Mouse (Mus musculus): ENCODE measurements at regions not wholly inside any gene's neighbourhood (a gene's known extent, or its start where the extent isn't known, plus 50 kb on each side); places are given as distances from the start of the nearest gene placed in this dataset.
A peak's percentile ranks its signal among the peaks of the same experiment; 100 is the strongest.

DNA sequence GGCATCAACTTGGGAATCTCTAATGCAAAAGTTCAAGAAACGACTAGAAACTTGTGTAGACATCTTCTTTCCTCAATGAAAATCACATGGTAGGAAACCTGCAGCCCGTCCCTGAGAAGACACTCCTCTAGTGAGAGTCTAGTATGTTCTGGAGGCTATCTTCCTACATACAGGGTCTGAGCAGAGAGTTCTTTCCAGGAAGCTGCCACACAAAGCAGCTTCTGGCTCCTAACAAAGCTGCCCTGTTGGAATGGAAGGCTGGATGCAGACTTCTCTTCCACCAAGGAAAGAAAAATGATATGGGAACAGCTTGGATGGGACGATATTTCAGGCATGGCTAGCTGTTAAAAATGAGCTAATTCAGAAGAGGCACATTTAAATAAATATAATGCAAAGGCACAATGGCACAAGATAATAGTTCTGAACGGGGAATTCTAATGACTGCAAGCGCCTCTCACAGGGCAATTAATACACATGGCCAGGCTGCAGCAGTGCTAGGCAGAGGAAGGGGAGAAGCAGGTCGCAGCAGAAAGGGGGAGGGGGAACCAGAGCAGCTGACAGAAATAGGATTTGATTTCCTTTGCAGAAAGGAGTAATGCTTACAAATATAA, 391.4 kb upstream of the Plxna2 start:
- Histone ChIP-seq H3K27ac (ENCODE audit: low read length) (no peak overlapping the region), H3K4me2 (replicated peaks; ENCODE audit: low read depth, low read length) (no peak overlapping the region), H3K9ac (replicated peaks; ENCODE audit: low read depth, low read length) (no peak overlapping the region), H3K27me3 (ENCODE audit: control insufficient read depth, insufficient read depth, low read length) (no peaks in the 10 kb centered on the region), H3K36me3 (ENCODE audit: control insufficient read depth, insufficient read depth, low read length) (no peaks in the 10 kb centered on the region), H3K9me3 (ENCODE audit: control insufficient read depth, low read depth, low read length) (no peaks in the 10 kb centered on the region), H3K4me3 (ENCODE audit: low read depth, low read length) (no peak overlapping the region), H3K4me1 (ENCODE audit: control insufficient read depth, insufficient read depth, low read length) (peaks cover 9% of the 10 kb centered on the region)
- no peak for ATAC-seq (ENCODE audit: insufficient number of reproducible peaks, insufficient read depth, low FRiP score, low read depth)
- WGBS = 30% methylated on average over 6 of the region's 6 CpGs

DNA sequence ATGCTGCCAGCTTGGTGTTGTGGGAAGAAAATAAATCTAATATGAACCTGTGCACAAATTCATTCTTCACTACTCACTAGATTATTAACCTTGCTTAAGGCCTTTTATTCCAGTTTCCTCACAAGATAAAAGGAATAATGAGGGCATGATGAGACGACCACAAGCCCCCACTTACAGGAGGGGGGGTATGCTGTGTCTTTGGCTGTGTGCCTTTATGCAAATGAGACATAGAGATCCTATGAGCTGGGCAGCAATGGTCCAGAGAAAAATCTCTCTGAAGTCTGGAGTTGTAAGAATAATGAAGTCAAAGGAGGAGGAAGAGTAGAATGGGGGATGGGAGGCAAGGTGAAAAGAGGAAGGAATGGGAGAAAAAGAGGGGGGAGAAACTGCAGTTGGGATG, 392.2 kb upstream of the Plxna2 start:
- Histone ChIP-seq H3K9ac (replicated peaks; ENCODE audit: low read depth, low read length) (no peak overlapping the region), H3K9me3 (ENCODE audit: control insufficient read depth, low read depth, low read length) (no peaks in the 10 kb centered on the region), H3K27me3 (ENCODE audit: control insufficient read depth, insufficient read depth, low read length) (no peaks in the 10 kb centered on the region), H3K4me2 (replicated peaks; ENCODE audit: low read depth, low read length) (no peak overlapping the region), H3K4me1 (ENCODE audit: control insufficient read depth, insufficient read depth, low read length) (peaks cover 6% of the 10 kb centered on the region), H3K36me3 (ENCODE audit: control insufficient read depth, insufficient read depth, low read length) (no peaks in the 10 kb centered on the region), H3K4me3 (ENCODE audit: low read depth, low read length) (no peak overlapping the region), H3K27ac (ENCODE audit: low read length) (no peak overlapping the region)
- WGBS = 29% methylated on average over 1 of the region's 1 CpGs
- no peak for ATAC-seq (ENCODE audit: insufficient number of reproducible peaks, insufficient read depth, low FRiP score, low read depth)

DNA sequence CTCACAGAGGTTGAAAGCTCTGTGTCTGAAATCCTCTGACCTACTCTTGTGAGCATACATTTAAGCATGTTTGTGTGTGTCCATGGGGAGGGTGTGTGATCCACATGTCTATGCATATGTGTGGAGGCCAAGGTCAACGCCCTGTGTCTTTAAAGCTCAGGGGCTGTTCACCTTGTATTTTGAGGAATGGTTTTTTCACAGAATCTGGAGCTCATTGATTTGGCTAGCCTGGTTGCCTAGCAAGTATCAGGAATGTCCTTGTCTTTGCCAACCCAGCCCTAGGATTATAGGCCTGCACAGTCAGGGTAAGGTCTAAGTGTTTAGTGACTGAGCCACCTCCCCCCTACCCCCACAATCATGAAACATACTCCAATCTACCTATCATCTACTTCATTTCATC, 394.0 kb upstream of the Plxna2 start:
- H3K36me3 ChIP-seq (ENCODE audit: control insufficient read depth, insufficient read depth, low read length) = no peaks in the 10 kb centered on the region
- H3K9me3 ChIP-seq (ENCODE audit: control insufficient read depth, low read depth, low read length) = no peaks in the 10 kb centered on the region
- no peak overlapping the region for H3K4me3 ChIP-seq (ENCODE audit: low read depth, low read length)
- no peaks in the 10 kb centered on the region for H3K27me3 ChIP-seq (ENCODE audit: control insufficient read depth, insufficient read depth, low read length)
- H3K27ac ChIP-seq (ENCODE audit: low read length) = no peak overlapping the region
- no peak overlapping the region for H3K9ac ChIP-seq (replicated peaks; ENCODE audit: low read depth, low read length)
- peaks cover 6% of the 10 kb centered on the region for H3K4me1 ChIP-seq (ENCODE audit: control insufficient read depth, insufficient read depth, low read length)
- WGBS = 78% methylated on average over 1 of the region's 1 CpGs
- H3K4me2 ChIP-seq (replicated peaks; ENCODE audit: low read depth, low read length) = no peak overlapping the region
- no peak for ATAC-seq (ENCODE audit: insufficient number of reproducible peaks, insufficient read depth, low FRiP score, low read depth)

DNA sequence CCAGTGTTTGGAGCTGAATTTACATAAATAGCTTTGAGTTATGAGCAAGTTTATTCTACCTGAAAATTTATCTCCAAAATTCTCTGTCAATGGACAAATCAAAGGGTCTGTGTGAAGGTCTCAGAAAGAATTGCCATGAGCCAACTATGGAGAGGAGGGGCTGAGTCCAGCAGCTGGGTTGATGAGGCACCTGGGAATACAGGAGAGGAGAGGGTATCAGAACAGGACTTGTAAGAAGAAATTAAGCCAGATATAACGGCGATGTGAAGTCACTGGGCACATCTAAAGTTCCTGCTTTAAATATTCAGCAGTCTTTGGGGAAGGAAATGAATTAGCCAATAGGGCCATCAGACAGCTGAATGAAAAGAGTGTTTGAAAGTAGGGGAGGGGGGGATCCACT, 394.4 kb upstream of the Plxna2 start:
- Histone ChIP-seq H3K4me3 (ENCODE audit: low read depth, low read length) (no peak overlapping the region), H3K36me3 (ENCODE audit: control insufficient read depth, insufficient read depth, low read length) (no peaks in the 10 kb centered on the region), H3K27ac (ENCODE audit: low read length) (peak overlapping the region; percentile 49), H3K9ac (replicated peaks; ENCODE audit: low read depth, low read length) (no peak overlapping the region), H3K27me3 (ENCODE audit: control insufficient read depth, insufficient read depth, low read length) (no peaks in the 10 kb centered on the region), H3K4me1 (ENCODE audit: control insufficient read depth, insufficient read depth, low read length) (peaks cover 6% of the 10 kb centered on the region), H3K4me2 (replicated peaks; ENCODE audit: low read depth, low read length) (no peak overlapping the region), H3K9me3 (ENCODE audit: control insufficient read depth, low read depth, low read length) (no peaks in the 10 kb centered on the region)
- no peak for ATAC-seq (ENCODE audit: insufficient number of reproducible peaks, insufficient read depth, low FRiP score, low read depth)
- 43% methylated on average over 2 of the region's 2 CpGs for WGBS

DNA sequence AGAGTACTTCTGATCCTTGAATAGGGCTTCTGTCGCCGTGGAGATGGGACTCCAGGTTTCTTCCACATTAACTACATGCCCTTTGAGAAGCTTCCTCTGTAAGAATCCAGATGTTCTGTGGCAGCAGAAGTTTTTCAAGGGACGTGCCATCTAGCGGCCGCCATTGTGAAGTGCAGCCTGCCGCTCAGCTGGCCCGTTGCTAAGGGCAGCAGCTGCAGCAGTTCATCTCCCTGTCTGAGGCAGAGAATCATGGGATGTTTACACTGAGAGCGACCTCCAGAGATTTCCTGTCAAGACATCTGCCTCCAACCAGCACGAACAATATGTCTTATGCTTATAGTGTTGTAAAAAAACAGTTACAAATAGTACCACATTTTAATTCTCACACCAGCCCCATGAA, 395.0 kb upstream of the Plxna2 start:
- Histone ChIP-seq H3K9me3 (ENCODE audit: control insufficient read depth, low read depth, low read length) (no peaks in the 10 kb centered on the region), H3K27ac (ENCODE audit: low read length) (no peak overlapping the region), H3K4me2 (replicated peaks; ENCODE audit: low read depth, low read length) (no peak overlapping the region), H3K9ac (replicated peaks; ENCODE audit: low read depth, low read length) (no peak overlapping the region), H3K36me3 (ENCODE audit: control insufficient read depth, insufficient read depth, low read length) (no peaks in the 10 kb centered on the region), H3K4me3 (ENCODE audit: low read depth, low read length) (no peak overlapping the region), H3K27me3 (ENCODE audit: control insufficient read depth, insufficient read depth, low read length) (no peaks in the 10 kb centered on the region), H3K4me1 (ENCODE audit: control insufficient read depth, insufficient read depth, low read length) (peaks cover 6% of the 10 kb centered on the region)
- WGBS = 1% methylated on average over 9 of the region's 9 CpGs
- ATAC-seq (ENCODE audit: insufficient number of reproducible peaks, insufficient read depth, low FRiP score, low read depth) = peak; percentile 87

DNA sequence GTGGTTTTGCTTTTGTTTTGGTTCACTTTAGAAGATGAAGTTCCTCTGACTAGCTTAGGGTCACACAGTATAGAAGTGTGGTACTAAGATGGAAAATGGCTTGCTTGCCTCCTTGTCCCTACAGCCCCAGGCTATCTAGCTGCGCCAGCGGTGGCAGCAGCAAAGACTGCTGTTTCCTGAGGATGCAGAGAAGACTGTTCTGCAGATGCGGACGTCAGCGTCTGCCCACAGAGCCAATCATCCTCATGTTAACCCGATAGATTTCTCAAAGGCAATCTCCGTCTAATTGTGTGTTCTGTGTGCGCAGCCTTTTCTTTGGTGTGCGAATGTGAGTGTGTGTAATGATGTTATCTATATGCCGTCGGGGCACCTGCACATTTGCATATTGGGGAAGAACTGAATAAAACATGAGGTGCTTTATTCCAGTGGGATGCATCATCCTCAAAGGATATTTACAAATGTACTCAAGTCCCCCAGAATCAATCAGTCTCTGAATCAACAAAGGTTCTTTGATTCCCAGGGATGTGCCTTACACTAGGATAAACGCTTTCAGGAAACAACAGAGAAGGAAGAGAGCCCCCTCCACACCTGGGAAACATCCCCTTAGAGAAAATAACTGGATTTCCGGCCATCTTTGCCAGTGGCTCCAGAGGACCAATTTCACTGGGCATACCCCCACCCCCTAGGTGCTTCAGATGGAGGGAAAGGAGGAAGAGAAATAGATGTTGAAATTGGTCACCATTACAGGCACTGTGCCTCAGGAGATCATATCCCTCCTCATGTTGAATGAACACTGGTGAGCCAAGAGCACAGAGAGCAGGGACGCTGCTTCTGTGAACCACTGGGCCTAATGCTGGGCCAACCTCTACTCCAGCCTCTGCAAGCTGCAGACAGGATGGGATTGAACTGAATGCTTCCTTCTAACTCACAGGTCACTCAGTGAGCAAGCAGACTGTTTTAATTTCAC, 409.7 kb upstream of the Plxna2 start:
- WGBS = 52% methylated on average over 14 of the region's 14 CpGs
- Histone ChIP-seq H3K36me3 (ENCODE audit: control insufficient read depth, insufficient read depth, low read length) (no peaks in the 10 kb centered on the region), H3K9ac (replicated peaks; ENCODE audit: low read depth, low read length) (no peak overlapping the region), H3K4me1 (ENCODE audit: control insufficient read depth, insufficient read depth, low read length) (no peaks in the 10 kb centered on the region), H3K4me2 (replicated peaks; ENCODE audit: low read depth, low read length) (no peak overlapping the region), H3K27ac (ENCODE audit: low read length) (no peak overlapping the region), H3K4me3 (ENCODE audit: low read depth, low read length) (no peak overlapping the region), H3K27me3 (ENCODE audit: control insufficient read depth, insufficient read depth, low read length) (no peaks in the 10 kb centered on the region), H3K9me3 (ENCODE audit: control insufficient read depth, low read depth, low read length) (no peaks in the 10 kb centered on the region)
- no peak for ATAC-seq (ENCODE audit: insufficient number of reproducible peaks, insufficient read depth, low FRiP score, low read depth)

DNA sequence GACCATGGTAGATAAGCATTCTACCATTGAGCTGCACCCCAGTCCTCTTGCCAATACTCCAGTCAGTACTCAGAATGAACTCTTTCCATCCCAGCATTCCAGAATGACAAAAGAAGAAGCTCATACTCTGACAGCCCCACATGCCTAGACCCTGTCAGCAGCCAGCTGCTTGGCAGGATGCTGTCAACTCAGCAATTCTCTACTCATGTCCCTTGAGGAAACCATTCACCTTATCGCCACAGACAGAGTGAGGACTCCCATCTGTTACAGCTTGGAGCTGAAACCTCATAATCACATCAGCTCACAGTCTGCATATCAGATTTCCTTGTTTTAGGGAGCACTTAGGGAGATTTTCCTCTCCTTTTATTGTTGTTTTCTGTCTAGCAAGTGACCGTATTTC, 420.5 kb upstream of the Plxna2 start:
- H3K4me2 ChIP-seq (replicated peaks; ENCODE audit: low read depth, low read length) = no peak overlapping the region
- no peaks in the 10 kb centered on the region for H3K27me3 ChIP-seq (ENCODE audit: control insufficient read depth, insufficient read depth, low read length)
- no peak overlapping the region for H3K27ac ChIP-seq (ENCODE audit: low read length)
- H3K4me1 ChIP-seq (ENCODE audit: control insufficient read depth, insufficient read depth, low read length) = no peaks in the 10 kb centered on the region
- WGBS = 43% methylated on average over 2 of the region's 2 CpGs
- no peaks in the 10 kb centered on the region for H3K9me3 ChIP-seq (ENCODE audit: control insufficient read depth, low read depth, low read length)
- no peaks in the 10 kb centered on the region for H3K36me3 ChIP-seq (ENCODE audit: control insufficient read depth, insufficient read depth, low read length)
- H3K9ac ChIP-seq (replicated peaks; ENCODE audit: low read depth, low read length) = no peak overlapping the region
- ATAC-seq (ENCODE audit: insufficient number of reproducible peaks, insufficient read depth, low FRiP score, low read depth) = no peak
- no peak overlapping the region for H3K4me3 ChIP-seq (ENCODE audit: low read depth, low read length)

DNA sequence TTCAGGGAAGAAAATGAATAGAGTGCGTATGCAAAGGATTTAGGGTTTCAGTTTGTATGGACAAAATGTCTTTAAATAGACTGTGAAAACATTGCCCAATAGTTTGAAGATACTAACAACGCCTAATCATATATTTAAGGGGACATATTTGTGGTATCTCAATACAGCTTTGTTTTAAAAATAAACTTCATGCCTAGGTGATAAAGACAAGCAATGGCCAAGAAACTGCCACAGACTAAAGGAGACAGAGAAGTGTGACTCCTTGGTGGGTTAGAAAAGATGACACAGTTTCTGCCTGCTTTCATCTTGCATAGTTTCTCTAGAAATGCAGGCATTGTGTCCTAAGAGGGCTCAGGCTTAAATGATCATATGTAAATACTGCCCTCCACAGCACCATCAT, 435.7 kb upstream of the Plxna2 start:
- WGBS = 91% methylated on average over 2 of the region's 2 CpGs
- Histone ChIP-seq H3K4me1 (ENCODE audit: control insufficient read depth, insufficient read depth, low read length) (no peaks in the 10 kb centered on the region), H3K27me3 (ENCODE audit: control insufficient read depth, insufficient read depth, low read length) (no peaks in the 10 kb centered on the region), H3K9me3 (ENCODE audit: control insufficient read depth, low read depth, low read length) (no peaks in the 10 kb centered on the region), H3K4me3 (ENCODE audit: low read depth, low read length) (no peak overlapping the region), H3K27ac (ENCODE audit: low read length) (no peak overlapping the region), H3K36me3 (ENCODE audit: control insufficient read depth, insufficient read depth, low read length) (no peaks in the 10 kb centered on the region), H3K4me2 (replicated peaks; ENCODE audit: low read depth, low read length) (no peak overlapping the region), H3K9ac (replicated peaks; ENCODE audit: low read depth, low read length) (no peak overlapping the region)
- no peak for ATAC-seq (ENCODE audit: insufficient number of reproducible peaks, insufficient read depth, low FRiP score, low read depth)

Data from stomach, embryonic 14.5 days (tissue).